Mouse (Mus musculus) midbrain, embryonic 14.5 days (tissue): ENCODE results near the gene Stn1. TPM values are rescaled to one million over a fixed set of nuclear protein-coding genes. Genes with fewer than 3 reads are reported as not detected.
A peak's percentile ranks its signal among the peaks of the same experiment; 100 is the strongest.

Experiments
- ATAC-seq: fragments of 200-750 bp; cut with Nextera tagmentation; 2 replicates; pipeline ENCODE4 v1.8.0; 2017; ENCODE audit warnings: moderate number of reproducible peaks, moderate library complexity; ENCODE audit not compliant: low FRiP score, low TSS enrichment
- DNase-seq: peaks from one replicate; pipeline ENCODE4 v3.0.0-alpha.2; 2015
- H3K27ac ChIP-seq: fragments of 300-500 bp; sonication (generic); replicated peaks from 2 replicates; pipeline ENCODE4 v1.5.1; 2014; ENCODE audit warnings: mild to moderate bottlenecking, low read depth, low read length, moderate library complexity
- H3K27me3 ChIP-seq: fragments of 300-500 bp; sonication (generic); 2 replicates; pipeline ENCODE4 v1.6.1; 2014; ENCODE audit warnings: low read length, control low read depth, mixed read lengths; ENCODE audit not compliant: control insufficient read depth, insufficient read depth
- H3K36me3 ChIP-seq: fragments of 300-500 bp; sonication (generic); 2 replicates; pipeline ENCODE4 v1.6.1; 2014; ENCODE audit warnings: low read length, control low read depth; ENCODE audit not compliant: control insufficient read depth, insufficient read depth
- H3K4me1 ChIP-seq: fragments of 300-500 bp; sonication (generic); 2 replicates; pipeline ENCODE4 v1.6.1; 2014; ENCODE audit warnings: mild to moderate bottlenecking, antibody characterized with exemption, low read length, control low read depth; ENCODE audit not compliant: control insufficient read depth, insufficient read depth
- H3K4me2 ChIP-seq: fragments of 300-500 bp; sonication (generic); 2 replicates; pipeline ENCODE4 v1.6.1; 2014; ENCODE audit warnings: mild to moderate bottlenecking, low read length, moderate library complexity
- H3K4me3 ChIP-seq: fragments of 300-500 bp; sonication (generic); replicated peaks from 2 replicates; pipeline ENCODE4 v1.5.1; 2014; ENCODE audit warnings: low read depth, low read length
- H3K9ac ChIP-seq: fragments of 300-500 bp; sonication (generic); replicated peaks from 2 replicates; pipeline ENCODE4 v1.6.1; 2014; ENCODE audit warnings: mild to moderate bottlenecking, low read length, moderate library complexity
- H3K9me3 ChIP-seq: fragments of 300-500 bp; sonication (generic); 2 replicates; pipeline ENCODE4 v1.6.1; 2016; ENCODE audit warnings: low read length, control low read depth, mixed read lengths; ENCODE audit not compliant: control insufficient read depth
- WGBS: fragments of 180-500 bp; shearing (Covaris S2); extraction: QIAGEN DNeasy Blood & Tissue Kit; methylation state at CpG from one replicate; pipeline ENCODE4 v1.1.7; 2014; 5-methylcytosine and 5-hydroxymethylcytosine counted together
- polyA plus RNA-seq: library from polyadenylated mRNA; unstranded; fragments of >200 nt; fragmentation: Nextera tagmentation; extraction: Ambion mirVana; gene quantifications from 2 replicates; pipeline ENCODE4 v1.2.1, GENCODE M21; 2014

The Stn1 gene
- polyA plus RNA-seq, 1 experiment from 2014 or later, result 30.4 TPM

- Histone ChIP-seq H3K27ac (no peak overlapping the region), H3K27me3 (no peaks in the 10 kb centered on the region), H3K4me2 (no peak overlapping the region), H3K9me3 (no peaks in the 10 kb centered on the region), H3K36me3 (no peaks in the 10 kb centered on the region), H3K4me3 (no peak overlapping the region), H3K9ac (no peak overlapping the region), H3K4me1 (peaks cover 16% of the 10 kb centered on the region; the same call in 1 of the 2 replicates)
- 81% methylated on average over 8 of the region's 8 CpGs for WGBS
- no peak for DNase-seq
- ATAC-seq, result no peak
Measured at GRCm38 (mm10) chr19:47466775-47467174, 70.5 kb downstream of the Stn1 start.

GRCm38 (mm10) chr19:47465467-47465866 is 71.8 kb downstream of the Stn1 start:
- 69% methylated on average over 9 of the region's 9 CpGs for WGBS
- Histone ChIP-seq H3K4me1 (peaks cover 16% of the 10 kb centered on the region; the same call in 1 of the 2 replicates), H3K4me2 (no peak overlapping the region), H3K9me3 (no peaks in the 10 kb centered on the region), H3K27ac (no peak overlapping the region), H3K27me3 (no peaks in the 10 kb centered on the region), H3K9ac (no peak overlapping the region), H3K4me3 (no peak overlapping the region), H3K36me3 (no peaks in the 10 kb centered on the region)
- ATAC-seq, result no peak
- no peak for DNase-seq

- H3K4me1 ChIP-seq, result peaks cover 16% of the 10 kb centered on the region; the same call in 1 of the 2 replicates
- H3K27ac ChIP-seq, result peak within 1 kb of the TSS; percentile 66
- H3K27me3 ChIP-seq, result no peaks in the 10 kb centered on the region
- peak within 1 kb of the TSS; percentile 93 for H3K4me2 ChIP-seq
- ATAC-seq, result peak; percentile 85
- no peaks in the 10 kb centered on the region for H3K36me3 ChIP-seq
- WGBS, result under 1% methylated on average over 54 of the region's 70 CpGs
- DNase-seq, result peak; percentile 81
- H3K4me3 ChIP-seq, result peak within 1 kb of the TSS; percentile 76
- no peaks in the 10 kb centered on the region for H3K9me3 ChIP-seq
- peak within 1 kb of the TSS; percentile 78 for H3K9ac ChIP-seq
Measured at GRCm38 (mm10) chr19:47464304-47465241, 72.7 kb downstream of the Stn1 start, which contains the start of gene Sh3pxd2a. Gene Sh3pxd2a, minus strand, starts transcription at chr19:47464401.

GRCm38 (mm10) chr19:47463636-47464303 is 73.5 kb downstream of the Stn1 start:
- Histone ChIP-seq H3K4me3 (peak overlapping the region; percentile 76), H3K27me3 (no peaks in the 10 kb centered on the region), H3K36me3 (no peaks in the 10 kb centered on the region), H3K27ac (peak overlapping the region; percentile 66), H3K9me3 (no peaks in the 10 kb centered on the region), H3K4me1 (peaks cover 16% of the 10 kb centered on the region; the same call in 1 of the 2 replicates), H3K4me2 (peak overlapping the region; percentile 93), H3K9ac (peak overlapping the region; percentile 78)
- peak; percentile 82 for DNase-seq
- peak; percentile 34 for ATAC-seq
- under 1% methylated on average over 46 of the region's 46 CpGs for WGBS

GRCm38 (mm10) chr19:47463206-47463605 is 74.1 kb downstream of the Stn1 start:
- peak overlapping the region; percentile 78 for H3K9ac ChIP-seq
- H3K4me2 ChIP-seq, result peak overlapping the region; percentile 93
- DNase-seq (peak; percentile 31), ATAC-seq (no peak)
- H3K4me3 ChIP-seq, result peak overlapping the region; percentile 76
- H3K9me3 ChIP-seq, result no peaks in the 10 kb centered on the region
- H3K27me3 ChIP-seq, result no peaks in the 10 kb centered on the region
- peaks cover 16% of the 10 kb centered on the region; the same call in 1 of the 2 replicates for H3K4me1 ChIP-seq
- H3K36me3 ChIP-seq, result no peaks in the 10 kb centered on the region
- no peak overlapping the region for H3K27ac ChIP-seq
- under 1% methylated on average over 13 of the region's 13 CpGs for WGBS

GRCm38 (mm10) chr19:47462725-47463124 is 74.6 kb downstream of the Stn1 start:
- H3K9me3 ChIP-seq, result no peaks in the 10 kb centered on the region
- H3K4me2 ChIP-seq, result peak overlapping the region; percentile 93
- H3K27ac ChIP-seq, result no peak overlapping the region
- DNase-seq (no peak), ATAC-seq (no peak)
- H3K27me3 ChIP-seq, result no peaks in the 10 kb centered on the region
- H3K9ac ChIP-seq, result no peak overlapping the region; the same call in 1 of the 2 replicates
- H3K36me3 ChIP-seq, result no peaks in the 10 kb centered on the region
- H3K4me3 ChIP-seq, result peak overlapping the region; percentile 76
- WGBS, result 18% methylated on average over 6 of the region's 6 CpGs
- H3K4me1 ChIP-seq, result peaks cover 16% of the 10 kb centered on the region; the same call in 1 of the 2 replicates

GRCm38 (mm10) chr19:47461838-47462237 is 75.5 kb downstream of the Stn1 start:
- DNase-seq (no peak), ATAC-seq (no peak)
- Histone ChIP-seq H3K4me1 (peaks cover 16% of the 10 kb centered on the region; the same call in 1 of the 2 replicates), H3K4me3 (no peak overlapping the region), H3K27me3 (no peaks in the 10 kb centered on the region), H3K27ac (no peak overlapping the region), H3K4me2 (no peak overlapping the region), H3K36me3 (no peaks in the 10 kb centered on the region), H3K9ac (no peak overlapping the region), H3K9me3 (no peaks in the 10 kb centered on the region)
- WGBS, result 98% methylated on average over 3 of the region's 3 CpGs

GRCm38 (mm10) chr19:47461386-47461785 is 75.9 kb downstream of the Stn1 start:
- DNase-seq (no peak), ATAC-seq (no peak)
- WGBS, result 92% methylated on average over 9 of the region's 9 CpGs
- Histone ChIP-seq H3K36me3 (no peaks in the 10 kb centered on the region), H3K4me3 (no peak overlapping the region), H3K27me3 (no peaks in the 10 kb centered on the region), H3K27ac (no peak overlapping the region), H3K9me3 (no peaks in the 10 kb centered on the region), H3K9ac (no peak overlapping the region), H3K4me2 (no peak overlapping the region), H3K4me1 (peaks cover 16% of the 10 kb centered on the region; the same call in 1 of the 2 replicates)
